Mouse (Mus musculus) large intestine, adult 2 months (tissue): ENCODE measurements around the gene Arhgap18. TPM values are rescaled to one million over a fixed set of nuclear protein-coding genes. Genes with fewer than 3 reads are reported as not detected.
"Not testable (repeated sequence)": the region's sequence is repeated elsewhere in the genome, so short reads cannot be mapped to it uniquely, and the experiment has no call there.

Experiments used
- DNase-seq: peaks from one replicate; pipeline ENCODE4 v3.0.0-alpha.2; 2012; ENCODE audit warnings: low read depth, low spot score
- WGBS: fragments of 180-500 bp; shearing (Covaris S2); methylation state at CpG from one replicate; pipeline ENCODE4 v1.1.7; 2018; 5-methylcytosine and 5-hydroxymethylcytosine counted together
- polyA plus RNA-seq: library from polyadenylated mRNA; depleted of rRNA; stranded (reverse); fragments of >200 nt; gene quantifications from 2 replicates; pipeline ENCODE4 v1.2.3, GENCODE M21; 2012

Arhgap18 gene
- polyA plus RNA-seq, 1 experiment: 3.7 TPM

GRCm38 (mm10) chr10:26889226-26889625 is 136.0 kb downstream of the Arhgap18 start:
- no peak for DNase-seq

DNA sequence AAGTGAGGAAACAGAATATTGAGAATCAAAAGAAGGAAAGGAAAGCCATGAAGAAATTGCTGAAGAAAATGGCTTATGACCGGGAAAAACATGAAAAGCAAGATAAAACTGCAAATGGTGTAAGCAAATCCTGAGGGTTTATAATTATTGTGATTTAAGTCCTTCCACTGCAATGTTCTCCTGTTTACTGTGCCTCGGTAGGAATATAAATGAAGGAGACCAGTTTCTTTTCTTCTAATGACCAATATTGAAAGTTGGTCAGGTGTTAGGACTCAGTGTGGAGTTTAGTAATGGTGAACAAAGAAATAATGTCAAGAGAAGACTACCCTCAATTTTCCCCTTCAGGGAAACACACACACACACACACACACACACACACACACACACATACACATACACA is 136.5 kb downstream of the Arhgap18 start:
- 78% methylated on average over 2 of the region's 2 CpGs for WGBS

More at GRCm38 (mm10) chr10:26889226-26889625, 136.0 kb downstream of the Arhgap18 start:
- WGBS: 75% methylated on average over 6 of the region's 6 CpGs

DNA sequence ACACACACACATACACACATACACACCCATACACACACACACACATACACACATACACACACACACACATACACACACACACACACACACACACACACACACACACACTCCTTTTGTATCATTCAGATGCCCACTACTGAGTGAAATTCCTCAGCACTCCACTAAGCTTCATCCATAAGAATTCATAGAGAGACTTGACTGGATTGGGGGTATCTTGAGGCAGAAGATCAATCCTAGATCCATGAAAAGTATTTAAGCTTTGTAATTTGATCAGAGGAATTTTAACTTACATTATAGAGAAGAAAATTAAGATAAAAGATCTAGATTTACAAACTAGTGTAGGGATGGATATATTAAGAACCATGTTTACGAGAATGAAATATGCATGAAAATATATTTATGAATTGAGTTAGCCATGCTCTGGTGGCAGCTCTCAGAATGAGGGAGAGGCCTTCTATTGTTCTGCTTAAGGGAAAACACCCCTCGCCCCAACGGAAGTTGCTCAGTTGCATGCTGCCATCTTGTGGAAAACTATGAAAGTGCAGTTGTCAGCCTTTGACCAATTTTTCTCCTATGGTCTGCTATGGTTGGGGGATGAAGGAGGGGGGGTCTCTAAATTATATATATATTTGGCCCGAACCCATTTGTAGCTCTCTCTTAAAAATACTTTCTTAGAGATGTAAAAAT is 137.2 kb downstream of the Arhgap18 start:
- no peak for DNase-seq
- WGBS: 15% methylated on average over 4 of the region's 4 CpGs

More for the DNA sequence above, 136.5 kb downstream of the Arhgap18 start:
- DNase-seq: no peak

GRCm38 (mm10) chr10:26893091-26893490 is 139.9 kb downstream of the Arhgap18 start:
- WGBS: 71% methylated on average over 1 of the region's 1 CpGs
- no peak for DNase-seq

GRCm38 (mm10) chr10:26895726-26896125 is 142.5 kb downstream of the Arhgap18 start:
- DNase-seq: no peak
- WGBS: 66% methylated on average over 6 of the region's 6 CpGs

DNA sequence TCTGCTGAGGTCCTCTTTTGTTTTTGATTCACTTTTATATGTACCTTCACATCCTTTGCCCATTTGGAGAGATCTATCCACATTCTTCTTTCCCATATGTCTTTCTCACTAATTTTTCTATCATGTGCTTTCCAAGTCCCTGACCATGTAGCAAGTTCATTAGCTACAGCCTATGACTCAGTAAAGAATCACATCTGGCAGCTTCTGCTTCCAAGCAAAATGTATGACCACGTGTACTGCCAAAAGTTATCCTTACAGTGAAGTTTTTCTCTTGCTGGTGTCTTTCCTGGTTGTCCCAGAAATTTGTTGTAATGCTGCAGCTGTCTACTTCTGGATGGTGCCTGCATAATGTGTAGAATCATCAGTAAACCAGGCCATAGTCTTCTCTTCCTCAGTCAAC is 147.2 kb downstream of the Arhgap18 start:
- WGBS: 73% methylated on average over 1 of the region's 1 CpGs
- no peak for DNase-seq

- no peak for DNase-seq
- WGBS: 78% methylated on average over 1 of the region's 1 CpGs
Measured at GRCm38 (mm10) chr10:26903781-26904180, 150.6 kb downstream of the Arhgap18 start.

GRCm38 (mm10) chr10:26911176-26911575 is 158.0 kb downstream of the Arhgap18 start:
- 71% methylated on average over 3 of the region's 3 CpGs for WGBS
- DNase-seq: no peak

DNA sequence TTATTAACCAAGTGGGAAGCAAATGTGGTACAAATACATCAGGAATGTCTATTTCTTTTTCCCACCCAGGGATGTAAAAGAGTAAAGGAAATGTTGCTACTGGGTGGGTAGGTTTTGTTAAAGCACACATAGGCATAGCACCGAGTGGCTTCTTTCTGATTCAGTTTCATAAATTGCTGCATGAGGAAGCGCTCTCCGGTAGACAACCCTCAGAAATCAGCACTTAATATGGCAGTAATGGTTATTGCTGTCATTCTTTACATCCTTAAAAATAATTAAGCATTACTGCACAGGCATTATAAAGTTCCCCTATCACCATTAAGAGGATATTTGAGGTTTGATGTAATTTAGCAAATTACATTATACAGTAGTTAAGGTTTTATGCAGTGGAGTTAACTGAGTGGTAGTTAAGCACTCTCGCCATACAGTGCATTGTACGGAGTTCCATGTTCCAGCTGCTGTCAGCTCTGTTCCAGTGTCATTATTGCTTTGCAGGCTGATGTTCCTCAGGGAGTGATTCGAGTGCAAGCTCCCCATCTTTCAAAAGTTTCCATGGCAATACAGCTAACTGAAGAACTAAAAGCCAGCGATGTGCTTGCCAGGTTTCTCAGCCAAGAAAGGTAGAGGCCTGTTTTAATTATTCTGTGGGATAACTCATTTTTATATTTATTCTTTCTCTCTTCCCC is 159.0 kb downstream of the Arhgap18 start:
- 81% methylated on average over 7 of the region's 7 CpGs for WGBS
- DNase-seq: no peak

DNA sequence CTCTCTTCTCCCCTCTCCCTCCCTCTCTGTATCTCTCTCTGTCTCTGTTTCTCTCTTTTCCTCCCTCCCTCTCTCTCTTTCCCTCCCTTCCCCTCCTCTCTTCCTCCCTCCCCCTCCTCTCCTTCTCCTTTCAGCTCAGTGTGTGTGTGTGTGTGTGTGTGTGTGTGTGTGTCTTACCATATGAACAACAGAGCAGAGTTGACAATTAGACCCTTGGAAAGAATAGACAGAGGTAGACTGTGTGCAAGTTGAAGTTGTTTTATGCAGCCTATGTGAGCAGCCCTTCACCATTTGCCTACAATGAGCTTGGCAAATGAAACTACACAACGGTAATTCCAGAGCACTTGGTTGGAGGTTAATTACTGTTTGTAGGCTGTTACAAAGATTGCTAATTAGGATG is 159.6 kb downstream of the Arhgap18 start:
- WGBS: 82% methylated on average over 1 of the region's 1 CpGs
- DNase-seq: no peak

DNA sequence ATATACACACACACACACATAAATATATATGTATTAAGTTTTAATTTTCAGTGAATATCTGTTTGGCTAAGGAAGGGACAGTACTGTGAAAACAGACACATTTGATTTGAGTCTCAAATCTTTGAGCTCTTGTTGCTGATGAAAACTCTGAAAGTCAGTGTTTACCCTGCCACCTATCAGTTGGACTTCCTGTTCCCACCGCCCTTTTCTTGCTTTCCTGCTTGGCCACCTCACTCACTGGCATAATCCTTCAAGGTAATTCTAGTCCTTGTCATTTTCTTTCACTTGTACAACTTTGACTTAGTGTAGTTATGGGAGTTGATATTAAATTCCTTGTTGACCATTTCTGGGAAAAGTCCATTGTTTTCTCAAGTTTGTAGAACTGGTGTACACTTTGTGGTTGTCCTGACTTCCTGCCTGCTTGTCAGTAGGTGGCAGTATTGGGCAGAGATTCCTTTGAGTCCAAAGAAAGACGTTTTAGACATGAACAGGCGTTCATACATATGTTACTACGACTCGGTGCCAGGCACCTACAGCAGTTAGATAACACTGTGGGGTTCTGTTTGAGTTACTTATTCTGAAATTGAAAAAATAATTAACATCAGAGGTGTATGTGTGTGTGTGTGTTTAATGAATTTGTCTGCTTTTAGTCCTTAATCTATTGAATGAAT is 166.2 kb downstream of the Arhgap18 start:
- WGBS: 32% methylated on average over 5 of the region's 5 CpGs
- peak; percentile 37 for DNase-seq

DNA sequence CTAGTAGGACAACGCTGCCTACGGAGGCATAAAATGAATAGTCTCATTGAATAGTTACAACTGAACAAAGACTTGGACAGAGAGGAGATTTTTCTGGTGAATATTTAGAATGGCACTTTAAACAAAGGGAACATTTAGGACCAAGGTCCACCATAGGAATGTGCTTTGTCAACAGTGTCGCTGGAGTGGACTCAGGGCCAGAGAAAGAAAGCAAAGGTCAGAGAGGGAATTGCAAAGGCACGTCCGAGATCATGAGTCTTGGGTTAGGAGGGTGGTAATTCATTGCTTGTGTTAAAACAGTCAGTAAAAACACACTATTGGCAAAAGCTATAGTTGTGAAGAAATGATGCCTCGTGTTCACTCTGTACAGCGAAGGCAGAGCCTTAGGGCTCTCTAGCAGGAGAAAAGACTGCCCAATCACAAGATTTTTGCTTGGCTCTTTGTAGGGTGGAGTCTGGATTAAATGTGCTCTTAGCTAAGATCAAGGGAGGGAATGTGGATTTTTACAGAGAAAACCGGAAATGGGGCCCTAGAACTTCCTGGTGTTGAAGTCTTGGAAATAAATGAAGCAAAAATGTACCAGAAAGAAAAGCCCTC is 167.3 kb downstream of the Arhgap18 start:
- 38% methylated on average over 8 of the region's 8 CpGs for WGBS
- DNase-seq: peak; percentile 8

GRCm38 (mm10) chr10:26936056-26936455 is 182.8 kb downstream of the Arhgap18 start:
- not testable (repeated sequence) for DNase-seq
- 94% methylated on average over 6 of the region's 6 CpGs for WGBS

DNA sequence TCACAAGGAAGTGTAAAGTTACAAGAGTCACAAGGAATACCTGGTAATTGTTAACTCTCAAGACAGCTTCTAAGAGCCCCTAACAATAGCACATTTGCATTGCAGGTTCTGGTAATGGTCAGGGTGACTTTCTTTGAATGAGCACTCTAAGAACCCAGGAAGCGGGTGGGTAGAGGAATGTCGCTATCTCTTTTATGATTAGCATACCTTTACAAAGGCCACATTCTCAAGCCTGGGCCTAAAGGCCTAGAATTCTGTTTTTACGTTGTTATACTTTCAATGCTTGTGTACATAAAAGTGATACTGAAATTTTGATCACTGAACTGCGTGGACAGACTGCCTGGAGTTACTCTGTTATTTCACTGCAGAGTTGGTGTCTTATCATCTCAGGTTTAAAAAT is 185.2 kb downstream of the Arhgap18 start:
- 68% methylated on average over 4 of the region's 4 CpGs for WGBS
- DNase-seq: not testable (repeated sequence)

- WGBS: 29% methylated on average over 1 of the region's 1 CpGs
- DNase-seq: no peak
Measured at GRCm38 (mm10) chr10:26939549-26939948, 186.3 kb downstream of the Arhgap18 start.

DNA sequence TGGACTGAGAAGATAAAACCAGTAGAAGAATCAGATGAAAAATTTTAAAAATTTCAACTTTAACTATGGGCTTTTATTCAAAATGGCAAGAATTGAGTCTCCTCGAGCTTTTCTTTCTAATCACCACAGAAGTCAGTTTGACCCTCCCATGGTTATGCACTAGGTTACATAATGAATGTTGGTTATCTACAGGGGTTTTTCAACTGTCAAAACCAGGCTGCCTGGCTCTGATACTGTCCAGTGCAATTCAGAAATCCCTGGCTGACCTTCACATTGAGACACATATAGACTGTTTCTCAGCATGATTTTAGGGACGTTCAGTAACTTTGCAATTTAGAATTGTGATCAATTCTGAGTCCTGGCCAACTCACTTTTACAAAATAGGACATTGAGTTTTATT is 195.1 kb downstream of the Arhgap18 start:
- no peak for DNase-seq
- WGBS: 68% methylated on average over 2 of the region's 2 CpGs

DNA sequence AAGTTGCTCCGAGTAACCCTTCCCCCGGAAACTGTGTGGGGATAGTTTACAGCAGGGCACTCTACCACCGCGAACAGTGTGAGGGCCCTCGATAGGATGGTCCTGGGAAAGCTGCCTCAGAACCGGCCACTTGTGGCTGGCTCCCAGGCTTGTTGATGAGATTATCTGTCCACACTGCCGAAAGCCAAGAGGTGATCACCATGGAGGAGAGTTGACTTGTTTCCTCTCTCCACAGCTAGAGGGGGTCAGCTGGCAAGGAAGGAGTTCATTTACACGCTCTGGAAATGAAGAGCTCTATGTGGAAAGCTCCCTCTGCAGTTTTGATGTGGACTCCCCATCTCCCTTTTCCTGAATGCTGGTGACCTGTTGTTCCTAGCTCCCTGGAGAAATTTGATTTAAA is 196.4 kb downstream of the Arhgap18 start:
- DNase-seq: no peak
- 76% methylated on average over 8 of the region's 8 CpGs for WGBS

DNA sequence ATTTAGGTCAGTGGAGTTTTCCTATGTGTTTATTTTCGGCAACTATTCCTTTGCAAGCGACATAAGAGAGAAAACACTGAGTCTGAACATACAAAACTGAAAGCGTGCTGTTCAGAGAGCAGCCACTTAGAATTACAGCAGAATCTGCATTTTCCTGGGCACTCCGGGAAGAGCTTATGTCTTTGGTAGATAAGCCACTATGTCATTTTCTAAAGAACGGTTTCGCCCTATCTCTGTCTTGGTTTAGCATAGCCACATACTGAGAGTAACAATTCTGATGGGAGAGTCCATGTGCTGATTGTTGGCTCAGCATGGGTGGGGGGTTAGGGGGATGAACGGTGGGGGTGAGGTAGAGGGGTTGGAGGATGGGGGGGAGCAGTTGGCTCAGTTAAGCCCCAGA is 197.2 kb downstream of the Arhgap18 start:
- DNase-seq: no peak
- 80% methylated on average over 7 of the region's 7 CpGs for WGBS

GRCm38 (mm10) chr10:26958513-26958912 is 205.3 kb downstream of the Arhgap18 start:
- WGBS: 62% methylated on average over 3 of the region's 3 CpGs
- DNase-seq: no peak
